In the genomic region with DNA sequence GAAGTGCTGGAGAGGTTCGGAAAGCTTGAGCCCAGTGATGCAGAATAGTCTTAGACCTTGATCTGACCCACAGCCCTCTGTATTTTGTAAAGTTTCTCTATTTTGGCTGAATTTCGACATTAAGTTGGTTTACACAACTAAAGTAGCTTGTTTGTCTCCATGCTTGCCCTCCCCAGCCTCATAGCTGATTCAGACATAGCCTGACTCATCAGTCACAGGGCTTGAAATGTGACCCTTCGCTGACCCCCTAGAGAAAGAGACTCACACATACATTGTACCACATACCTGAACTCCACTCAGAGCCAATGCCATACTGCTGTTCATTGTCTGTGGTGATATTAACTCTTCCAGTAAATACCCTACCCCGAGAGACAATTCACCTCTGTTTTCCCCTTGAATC, we compare ENCODE assay signal across 19 mouse cellular contexts. TPM values are rescaled to one million over a fixed set of nuclear protein-coding genes. Genes with fewer than 3 reads are reported as not detected.
"Had no signal": no experiment of that assay in that cellular context is flagged by ENCODE, and none has a peak within 500 bp of the region (broad histone marks: within the 10 kb centered on the region; RNA-seq: fewer than 3 reads in every experiment).

No protein-coding gene starts in this region.

- H3K9me3 ChIP-seq: limb, embryonic 12.5 days; limb, embryonic 15.5 days; midbrain, embryonic 13.5 days; neural tube, embryonic 12.5 days; neural tube, embryonic 15.5 days had no signal

- H3K4me3 ChIP-seq: limb, embryonic 12.5 days; limb, embryonic 15.5 days; midbrain, embryonic 13.5 days; neural tube, embryonic 12.5 days; neural tube, embryonic 15.5 days had no signal

- H3K4me2 ChIP-seq: limb, embryonic 12.5 days; limb, embryonic 15.5 days; liver, embryonic 11.5 days; lung, embryonic 14.5 days; midbrain, embryonic 13.5 days; neural tube, embryonic 12.5 days; neural tube, embryonic 15.5 days had no signal

- H3K27me3 ChIP-seq: limb, embryonic 12.5 days; limb, embryonic 15.5 days; midbrain, embryonic 13.5 days; neural tube, embryonic 12.5 days; neural tube, embryonic 15.5 days had no signal

- ATAC-seq: liver, postnatal 0 days; lung, postnatal 0 days; midbrain, embryonic 13.5 days had no signal

- DNase-seq: kidney, adult 9 months; kidney, postnatal 14 days; kidney, postnatal 4 days; left cerebral cortex, postnatal 4 days; liver, postnatal 0 days; lung, embryonic 14.5 days; right cerebral cortex, adult 18-20 months; right cerebral cortex, postnatal 25 days; thymus, adult 18-20 months; thymus, postnatal 36 days had no signal

- H3K4me1 ChIP-seq: limb, embryonic 12.5 days; limb, embryonic 15.5 days; midbrain, embryonic 13.5 days; neural tube, embryonic 12.5 days; neural tube, embryonic 15.5 days had no signal

- H3K27ac ChIP-seq: limb, embryonic 12.5 days; limb, embryonic 15.5 days; liver, embryonic 14.5 days; macrophage; midbrain, embryonic 13.5 days; neural tube, embryonic 12.5 days; neural tube, embryonic 15.5 days had no signal

- H3K9ac ChIP-seq: limb, embryonic 12.5 days; limb, embryonic 15.5 days; liver, embryonic 14.5 days; liver, postnatal 0 days; lung, embryonic 14.5 days; midbrain, embryonic 13.5 days; neural tube, embryonic 12.5 days; neural tube, embryonic 15.5 days had no signal

- H3K36me3 ChIP-seq: limb, embryonic 12.5 days; limb, embryonic 15.5 days; midbrain, embryonic 13.5 days; neural tube, embryonic 12.5 days; neural tube, embryonic 15.5 days had no signal

RNA-seq across cellular contexts. Expression of gene Filip1, which starts 19.6 kb away (rescaled TPM):
- polyA plus RNA-seq: macrophage had no signal
